1 mouse cellular context compared by ENCODE assay signal in the genomic region with DNA sequence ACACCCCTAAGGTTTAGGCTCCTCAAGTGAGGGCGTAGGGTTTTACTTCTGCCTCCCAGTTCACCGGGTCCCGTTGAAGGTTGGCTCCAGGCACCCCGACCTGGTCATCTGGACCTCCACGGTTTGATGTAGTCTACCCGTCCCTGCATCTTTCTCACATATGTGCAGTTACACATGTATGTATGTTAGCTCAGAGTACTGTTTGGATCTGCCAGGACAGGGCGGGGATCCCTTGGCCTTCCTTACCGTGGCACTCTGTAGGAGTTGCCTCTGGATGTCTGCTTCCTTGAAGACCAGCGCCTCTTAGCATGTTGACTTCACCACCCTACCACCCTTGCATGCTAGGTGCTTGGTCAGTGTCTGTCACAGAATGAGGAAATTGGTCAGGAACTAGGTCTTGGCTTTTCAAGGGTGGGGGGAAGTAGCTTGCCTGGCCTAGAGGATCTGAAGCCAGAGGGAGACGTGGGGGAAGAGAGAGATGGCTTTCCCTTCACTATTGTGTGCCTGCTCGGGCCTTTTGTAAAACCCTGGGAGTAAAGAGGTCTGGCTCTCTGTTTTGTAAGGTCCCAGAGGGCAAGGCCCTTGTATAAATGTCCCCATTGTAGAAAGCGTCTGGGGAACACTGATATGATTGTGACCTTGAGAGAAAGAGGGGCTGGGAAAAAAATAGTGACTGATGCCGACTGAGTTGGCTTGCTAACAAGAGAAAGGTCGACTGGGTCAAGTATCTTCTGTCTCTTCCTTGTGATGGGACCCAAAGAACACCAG.
TF ChIP-seq lines count a peak whose summit lies in the region.

No protein-coding gene starts in this region.

TF ChIP-seq in C2C12, 6 proteins besides CTCF, POLR2A, EP300 and RAD21 (continued from another document):
- TF ChIP-seq MYOG (IDR thresholded peaks at IDR 0.05; ENCODE audit: control insufficient read depth, extremely low read depth, insufficient read length): no peak
- TF ChIP-seq CEBPB (IDR thresholded peaks at IDR 0.05; ENCODE audit: low read depth): no peak
- no peak for TF ChIP-seq USF1 (IDR thresholded peaks at IDR 0.05; ENCODE audit: low read depth)
- no peak for TF ChIP-seq MAX (IDR thresholded peaks at IDR 0.05)
- TF ChIP-seq MYOD1 (IDR thresholded peaks at IDR 0.05; ENCODE audit: control insufficient read depth, insufficient read length, low read depth): no peak
